Mouse (Mus musculus): ENCODE measurements at regions not wholly inside any gene's neighbourhood (a gene's known extent, or its start where the extent isn't known, plus 50 kb on each side); places are given as distances from the start of the nearest gene placed in this dataset.

GRCm38 (mm10) chr1:19528871-19529270, 320.2 kb downstream of the Tfap2b start:
- H3K4me1 ChIP-seq (replicated peaks) = no peaks in the 10 kb centered on the region
- no peak for ATAC-seq (ENCODE audit: low FRiP score)
- H3K27ac ChIP-seq = no peak overlapping the region
- no peak overlapping the region for H3K4me2 ChIP-seq
- H3K9ac ChIP-seq = no peak overlapping the region
- no peak overlapping the region for H3K4me3 ChIP-seq
- no peaks in the 10 kb centered on the region for H3K27me3 ChIP-seq
- 86% methylated on average over 1 of the region's 1 CpGs for whole genome bisulfite sequencing
- no peaks in the 10 kb centered on the region for H3K36me3 ChIP-seq
- no peaks in the 10 kb centered on the region for H3K9me3 ChIP-seq

DNA sequence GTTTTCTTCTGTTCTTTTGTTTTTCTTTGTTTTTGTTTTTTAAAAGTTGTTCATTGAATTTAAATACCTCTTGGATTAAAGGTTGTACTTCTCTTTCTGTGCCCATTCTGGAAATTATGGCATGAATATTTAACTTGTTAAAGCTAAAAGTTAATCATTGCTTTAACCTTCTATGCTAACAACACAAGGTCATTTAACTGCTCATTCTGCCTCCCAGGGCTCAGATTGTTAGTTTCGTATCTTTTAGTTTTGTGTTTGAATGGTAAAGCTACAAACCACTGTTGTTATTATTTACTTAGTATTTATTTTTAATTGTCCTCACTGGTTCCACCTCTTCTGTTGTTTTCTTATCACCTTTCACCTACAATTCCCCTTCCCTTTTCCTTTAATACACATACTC, 322.7 kb downstream of the Tfap2b start:
- H3K9ac ChIP-seq = no peak overlapping the region
- H3K27me3 ChIP-seq = no peaks in the 10 kb centered on the region
- no peaks in the 10 kb centered on the region for H3K4me1 ChIP-seq (replicated peaks)
- H3K9me3 ChIP-seq = no peaks in the 10 kb centered on the region
- no peak overlapping the region for H3K27ac ChIP-seq
- no peak overlapping the region for H3K4me2 ChIP-seq
- no peak overlapping the region for H3K4me3 ChIP-seq
- 82% methylated on average over 1 of the region's 1 CpGs for WGBS
- H3K36me3 ChIP-seq = no peaks in the 10 kb centered on the region
- ATAC-seq (ENCODE audit: low FRiP score) = no peak

DNA sequence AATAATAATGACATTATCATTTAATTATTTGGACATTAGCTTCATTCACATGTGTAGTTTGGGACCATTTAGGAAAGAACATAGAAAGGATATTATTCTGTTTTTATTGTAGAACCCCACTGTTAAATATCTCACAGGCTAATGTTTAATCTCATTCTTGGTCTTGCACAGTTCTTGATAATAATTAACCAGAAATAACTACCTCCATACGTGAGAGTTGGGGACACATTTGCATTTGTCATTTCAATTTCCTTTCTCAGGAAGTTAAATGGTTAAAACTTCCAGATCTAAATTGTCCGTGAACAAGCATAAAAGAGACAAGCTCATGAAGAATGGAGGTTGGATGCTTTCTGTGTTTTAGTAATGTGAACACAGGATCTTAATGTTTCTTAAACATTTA, 326.3 kb downstream of the Tfap2b start:
- Histone ChIP-seq H3K4me1 (replicated peaks) (no peaks in the 10 kb centered on the region), H3K36me3 (no peaks in the 10 kb centered on the region), H3K4me2 (no peak overlapping the region), H3K4me3 (no peak overlapping the region), H3K27ac (no peak overlapping the region), H3K27me3 (no peaks in the 10 kb centered on the region), H3K9me3 (no peaks in the 10 kb centered on the region), H3K9ac (no peak overlapping the region)
- WGBS = 41% methylated on average over 2 of the region's 2 CpGs
- ATAC-seq (ENCODE audit: low FRiP score) = no peak

DNA sequence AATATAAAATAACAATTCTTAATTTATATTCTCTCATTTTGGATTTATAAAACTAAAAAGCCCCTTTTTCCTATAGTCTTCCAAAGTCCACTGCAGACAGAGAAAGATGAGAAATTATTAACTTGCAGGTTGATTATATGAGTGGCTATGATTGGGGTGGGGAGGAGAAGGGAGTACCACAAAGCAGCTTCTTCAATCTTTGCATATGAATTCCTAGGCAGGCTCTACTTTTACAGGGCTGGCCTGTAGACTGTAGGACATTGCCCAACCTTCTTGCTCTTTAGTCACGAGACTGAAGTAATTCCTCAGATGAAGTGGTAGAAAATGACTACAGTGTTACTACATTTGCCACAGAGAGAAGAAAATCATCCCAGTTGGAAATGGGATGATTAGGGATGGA, 334.3 kb downstream of the Tfap2b start:
- ATAC-seq (ENCODE audit: low FRiP score) = no peak
- H3K4me1 ChIP-seq (replicated peaks) = no peaks in the 10 kb centered on the region
- H3K27ac ChIP-seq = no peak overlapping the region
- no peaks in the 10 kb centered on the region for H3K27me3 ChIP-seq
- WGBS = 76% methylated on average over 1 of the region's 1 CpGs
- H3K4me2 ChIP-seq = no peak overlapping the region
- H3K36me3 ChIP-seq = no peaks in the 10 kb centered on the region
- no peak overlapping the region for H3K9ac ChIP-seq
- no peak overlapping the region for H3K4me3 ChIP-seq
- H3K9me3 ChIP-seq = no peaks in the 10 kb centered on the region

DNA sequence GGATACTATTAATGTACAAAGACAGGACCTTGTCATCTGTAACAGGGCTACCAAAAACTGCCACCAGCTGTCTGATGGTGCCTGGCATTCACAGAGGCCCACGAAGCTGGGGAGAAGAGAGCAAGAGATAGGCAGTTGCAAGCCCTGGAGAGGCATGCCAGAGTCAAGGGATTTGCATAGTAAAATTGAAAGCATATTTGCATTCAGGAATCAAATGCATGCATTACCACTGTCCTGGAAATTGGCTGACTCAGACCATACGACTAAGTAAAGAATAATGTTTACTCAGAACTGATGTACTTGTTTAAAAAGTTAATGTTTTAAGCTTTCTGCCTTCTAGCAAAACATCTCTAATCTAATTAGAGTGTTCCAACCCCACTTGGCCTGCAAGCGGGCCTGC, 357.0 kb downstream of the Tfap2b start:
- Histone ChIP-seq H3K36me3 (no peaks in the 10 kb centered on the region), H3K4me2 (no peak overlapping the region), H3K4me1 (replicated peaks) (no peaks in the 10 kb centered on the region), H3K9ac (no peak overlapping the region), H3K4me3 (no peak overlapping the region), H3K27ac (no peak overlapping the region), H3K27me3 (no peaks in the 10 kb centered on the region), H3K9me3 (no peaks in the 10 kb centered on the region)
- ATAC-seq (ENCODE audit: low FRiP score) = no peak
- WGBS = 63% methylated on average over 3 of the region's 3 CpGs

DNA sequence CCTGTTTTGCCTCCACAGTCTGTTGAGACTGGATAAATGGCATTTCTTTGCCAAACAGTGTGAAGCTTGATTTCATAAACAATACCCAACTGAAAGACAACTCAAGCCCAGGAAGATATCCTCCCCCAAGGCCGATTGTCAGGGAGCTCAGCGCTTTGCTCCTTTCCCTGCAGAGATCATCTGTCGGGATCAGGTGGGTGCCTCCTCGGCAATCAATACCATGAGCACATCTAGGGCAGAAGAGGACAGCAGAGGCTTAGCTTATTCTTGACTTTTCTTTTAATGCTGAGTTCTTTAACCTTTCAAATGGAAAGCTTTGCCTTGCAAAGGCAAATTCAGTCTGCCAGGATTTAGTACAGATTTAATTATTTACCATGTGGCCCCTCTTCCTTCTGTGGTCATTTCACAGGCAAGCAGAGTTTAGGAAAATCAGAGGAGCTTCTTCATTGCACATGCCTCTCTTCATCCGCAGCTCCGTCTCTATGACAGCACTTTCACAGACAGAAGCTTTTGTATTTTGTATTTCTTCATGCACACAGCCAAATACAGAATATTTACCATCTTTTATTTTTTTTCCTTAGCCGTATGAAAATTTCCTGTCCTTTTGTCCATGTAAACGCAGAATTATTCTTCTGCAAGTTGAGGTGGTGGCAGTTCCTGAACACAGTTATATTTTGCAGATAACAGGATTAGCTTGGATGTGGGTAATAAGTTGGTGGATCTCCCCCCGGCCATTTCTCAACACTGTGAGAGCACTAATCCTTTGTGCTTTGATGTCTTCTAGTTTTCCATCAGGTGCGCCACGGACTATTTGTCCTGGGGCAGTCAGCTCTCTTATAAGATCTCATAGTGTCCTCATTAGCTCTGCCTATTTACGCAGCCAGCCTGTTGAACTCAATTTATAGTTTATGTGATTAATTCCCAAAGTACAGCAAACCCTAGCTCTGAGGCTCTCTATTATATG, 374.6 kb downstream of the Tfap2b start:
- peaks cover 3% of the 10 kb centered on the region; the same call in 1 of the 2 replicates for H3K4me1 ChIP-seq (replicated peaks)
- H3K9me3 ChIP-seq = no peaks in the 10 kb centered on the region
- WGBS = 63% methylated on average over 12 of the region's 12 CpGs
- no peaks in the 10 kb centered on the region for H3K36me3 ChIP-seq
- no peak overlapping the region for H3K4me2 ChIP-seq
- no peak overlapping the region for H3K9ac ChIP-seq
- H3K27ac ChIP-seq = no peak overlapping the region
- no peak for ATAC-seq (ENCODE audit: low FRiP score)
- no peak overlapping the region for H3K4me3 ChIP-seq
- H3K27me3 ChIP-seq = no peaks in the 10 kb centered on the region

GRCm38 (mm10) chr1:19605506-19605905, 396.8 kb downstream of the Tfap2b start:
- H3K27ac ChIP-seq = no peak overlapping the region
- ATAC-seq (ENCODE audit: low FRiP score) = no peak
- WGBS = 79% methylated on average over 7 of the region's 7 CpGs
- H3K27me3 ChIP-seq = no peaks in the 10 kb centered on the region
- no peak overlapping the region for H3K4me3 ChIP-seq
- H3K9me3 ChIP-seq = no peaks in the 10 kb centered on the region
- no peaks in the 10 kb centered on the region for H3K36me3 ChIP-seq
- H3K4me1 ChIP-seq (replicated peaks) = no peaks in the 10 kb centered on the region
- H3K9ac ChIP-seq = no peak overlapping the region
- H3K4me2 ChIP-seq = no peak overlapping the region

DNA sequence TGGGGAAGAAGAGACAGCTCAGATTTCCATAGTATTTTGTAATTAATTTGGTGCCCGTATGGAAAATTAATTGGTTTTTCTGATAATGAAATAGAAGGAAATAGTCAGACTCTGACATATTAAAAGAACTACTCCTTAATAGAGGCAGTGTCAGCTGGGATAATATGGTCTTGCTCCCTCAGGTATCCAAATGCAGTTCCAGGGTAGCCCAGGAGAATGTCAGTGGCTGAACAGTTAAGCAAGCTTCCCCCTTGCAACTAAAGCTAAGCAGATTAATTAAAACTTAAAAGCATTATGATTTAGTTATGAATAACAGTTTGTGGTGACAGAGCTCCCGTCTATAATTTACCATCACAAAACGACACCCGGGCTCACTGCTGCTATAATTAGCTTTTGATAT, 407.0 kb downstream of the Tfap2b start:
- 51% methylated on average over 4 of the region's 4 CpGs for WGBS
- no peak; the same call in 1 of the 2 replicates for ATAC-seq (ENCODE audit: low FRiP score)
- Histone ChIP-seq H3K27ac (no peak overlapping the region), H3K36me3 (no peaks in the 10 kb centered on the region), H3K9ac (no peak overlapping the region), H3K4me1 (replicated peaks) (no peaks in the 10 kb centered on the region), H3K4me2 (no peak overlapping the region), H3K4me3 (no peak overlapping the region), H3K9me3 (no peaks in the 10 kb centered on the region), H3K27me3 (no peaks in the 10 kb centered on the region)

GRCm38 (mm10) chr1:19639136-19639535, 430.4 kb downstream of the Tfap2b start:
- ATAC-seq (ENCODE audit: low FRiP score) = no peak
- no peaks in the 10 kb centered on the region for H3K9me3 ChIP-seq
- WGBS = 65% methylated on average over 8 of the region's 8 CpGs
- no peaks in the 10 kb centered on the region for H3K27me3 ChIP-seq
- no peak overlapping the region for H3K27ac ChIP-seq
- no peak overlapping the region for H3K4me2 ChIP-seq
- no peaks in the 10 kb centered on the region; the same call in 1 of the 2 replicates for H3K4me1 ChIP-seq (replicated peaks)
- H3K4me3 ChIP-seq = no peak overlapping the region
- H3K36me3 ChIP-seq = no peaks in the 10 kb centered on the region
- no peak overlapping the region for H3K9ac ChIP-seq

DNA sequence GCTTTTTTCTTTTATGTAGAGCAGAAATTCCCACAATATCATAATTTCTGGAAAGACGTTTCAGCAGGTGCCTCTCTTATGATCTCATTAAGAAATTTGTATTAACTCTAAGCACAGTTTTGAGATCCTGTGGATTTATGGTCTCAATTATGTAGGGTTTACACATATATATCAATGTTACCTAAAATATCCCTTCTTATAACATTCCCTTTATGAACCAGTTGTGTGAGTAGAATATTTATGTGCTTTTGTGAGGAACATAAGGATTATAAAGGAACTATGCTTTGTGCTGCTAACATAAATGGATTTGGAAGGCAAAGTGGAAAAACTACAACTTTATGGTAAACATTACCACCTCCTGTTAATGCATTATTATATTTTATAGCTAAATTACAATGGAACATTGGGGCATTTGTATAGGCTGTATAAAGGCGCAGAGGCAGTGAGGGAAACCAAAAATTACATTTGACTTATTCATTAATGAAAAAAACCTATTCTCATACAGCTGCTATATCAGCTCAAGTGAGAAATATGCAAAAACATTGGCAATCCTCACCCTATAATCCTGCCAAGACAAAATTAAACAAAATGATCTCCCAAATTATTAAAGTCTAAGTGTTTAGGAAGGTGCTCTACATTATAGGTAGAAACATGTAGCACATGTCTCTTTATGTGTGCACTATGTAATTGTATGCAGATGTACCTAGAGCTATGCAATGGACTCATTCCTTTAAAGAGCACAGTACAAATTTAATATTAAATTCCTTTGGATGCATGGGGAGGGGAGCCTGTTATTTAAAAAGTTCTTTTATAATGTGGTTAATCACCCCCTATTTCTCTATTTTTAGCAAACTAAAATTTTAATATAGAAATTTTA, 439.2 kb downstream of the Tfap2b start:
- no peak overlapping the region for H3K27ac ChIP-seq
- H3K4me1 ChIP-seq (replicated peaks) = no peaks in the 10 kb centered on the region
- H3K36me3 ChIP-seq = no peaks in the 10 kb centered on the region
- no peak for ATAC-seq (ENCODE audit: low FRiP score)
- no peak overlapping the region for H3K4me2 ChIP-seq
- H3K4me3 ChIP-seq = no peak overlapping the region
- WGBS = 84% methylated on average over 2 of the region's 2 CpGs
- H3K9me3 ChIP-seq = no peaks in the 10 kb centered on the region
- H3K9ac ChIP-seq = no peak overlapping the region
- H3K27me3 ChIP-seq = no peaks in the 10 kb centered on the region

DNA sequence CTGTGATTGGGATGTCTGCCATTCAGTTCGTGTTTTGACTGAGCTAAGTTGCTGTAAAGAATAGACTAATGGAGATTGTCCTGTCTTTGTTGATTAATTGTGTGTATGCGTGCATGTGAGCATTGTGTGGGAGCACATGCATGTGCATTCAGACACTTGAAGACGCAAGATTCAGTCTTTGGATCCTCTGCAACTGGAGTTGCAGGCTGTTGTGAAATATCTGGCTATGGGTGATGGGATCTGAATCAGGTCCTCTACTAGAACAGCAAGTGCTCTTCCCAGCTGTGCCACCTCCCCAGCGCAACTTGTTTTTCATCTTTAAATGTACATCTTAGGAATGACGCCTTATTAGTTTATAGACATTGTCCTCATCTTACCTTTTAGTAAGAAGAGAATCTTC, 453.4 kb downstream of the Tfap2b start:
- no peak overlapping the region for H3K4me3 ChIP-seq
- no peak for ATAC-seq (ENCODE audit: low FRiP score)
- no peaks in the 10 kb centered on the region for H3K9me3 ChIP-seq
- no peak overlapping the region for H3K9ac ChIP-seq
- no peak overlapping the region for H3K4me2 ChIP-seq
- whole genome bisulfite sequencing = 86% methylated on average over 5 of the region's 5 CpGs
- H3K27me3 ChIP-seq = no peaks in the 10 kb centered on the region
- H3K4me1 ChIP-seq (replicated peaks) = no peaks in the 10 kb centered on the region
- H3K27ac ChIP-seq = no peak overlapping the region
- no peaks in the 10 kb centered on the region for H3K36me3 ChIP-seq

GRCm38 (mm10) chr1:19662779-19663178, 454.1 kb downstream of the Tfap2b start:
- ATAC-seq (ENCODE audit: low FRiP score) = no peak
- H3K27ac ChIP-seq = no peak overlapping the region
- H3K27me3 ChIP-seq = no peaks in the 10 kb centered on the region
- no peaks in the 10 kb centered on the region for H3K36me3 ChIP-seq
- H3K4me1 ChIP-seq (replicated peaks) = no peaks in the 10 kb centered on the region
- WGBS = 94% methylated on average over 2 of the region's 2 CpGs
- H3K9me3 ChIP-seq = no peaks in the 10 kb centered on the region
- H3K9ac ChIP-seq = no peak overlapping the region
- H3K4me3 ChIP-seq = no peak overlapping the region
- no peak overlapping the region for H3K4me2 ChIP-seq

All from hindbrain, embryonic 13.5 days (tissue).